Mouse (Mus musculus) mouse embryonic stem cell (cell line): ENCODE measurements at regions not wholly inside any gene's neighbourhood (a gene's known extent, or its start where the extent isn't known, plus 50 kb on each side); places are given as distances from the start of the nearest gene placed in this dataset.

Source experiments
- in situ Hi-C, 2 experiments: fragments of 300-500 bp; cut with MboI; formaldehyde crosslinking; loops; 1 replicate in 1 of 2; 3 replicates in 1 of 2; pipeline ENCODE4 v1.14.3; 2019 to 2020; ENCODE audit warnings: low sequenced_read_pairs in 2 of 2, low pct_unique_long_range_greater_than_20kb in 1 of 2, mixed read lengths in 1 of 2; ENCODE audit not compliant: unreplicated experiment in 1 of 2

DNA sequence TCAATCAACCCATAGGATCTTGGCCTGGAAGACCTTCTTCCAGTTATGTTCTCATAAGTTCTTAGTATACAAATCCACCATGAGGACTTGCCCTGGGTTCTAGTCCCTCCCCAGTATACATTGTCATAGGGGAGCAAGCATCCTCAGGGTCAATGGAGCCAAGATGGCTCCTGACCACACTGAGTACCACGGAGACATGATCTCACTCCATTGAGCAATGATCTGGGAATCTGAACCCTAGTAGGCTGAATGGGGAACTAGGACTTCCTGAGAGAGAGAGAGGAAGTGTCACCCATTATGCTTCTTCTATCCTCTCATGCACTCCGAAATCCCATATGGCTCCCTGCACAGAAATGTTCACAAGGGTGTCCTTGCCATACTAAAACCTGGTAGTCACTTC, 1229.3 kb upstream of the A1bg start:
- in situ Hi-C loops, result no loop called here

DNA sequence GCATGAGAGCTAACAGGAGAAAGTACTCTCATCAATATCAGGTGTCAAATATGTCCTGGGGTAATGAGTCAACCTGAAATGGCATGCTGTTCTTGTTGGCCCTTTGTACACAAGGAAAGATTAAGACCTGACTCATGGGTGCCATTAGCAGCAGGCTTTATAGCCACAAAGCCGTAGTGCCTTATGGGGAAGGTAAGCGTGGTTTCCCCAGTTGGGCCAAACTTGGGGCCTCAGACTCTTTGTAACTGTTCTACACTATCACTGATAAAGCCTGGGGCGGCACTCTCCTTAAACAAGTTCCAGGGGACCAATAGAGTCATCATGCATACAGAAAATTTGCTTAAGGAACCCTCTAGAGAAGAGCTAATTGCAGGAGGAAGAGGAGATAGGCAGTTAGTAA, 1228.9 kb upstream of the A1bg start:
- in situ Hi-C loops, result no loop called here

DNA sequence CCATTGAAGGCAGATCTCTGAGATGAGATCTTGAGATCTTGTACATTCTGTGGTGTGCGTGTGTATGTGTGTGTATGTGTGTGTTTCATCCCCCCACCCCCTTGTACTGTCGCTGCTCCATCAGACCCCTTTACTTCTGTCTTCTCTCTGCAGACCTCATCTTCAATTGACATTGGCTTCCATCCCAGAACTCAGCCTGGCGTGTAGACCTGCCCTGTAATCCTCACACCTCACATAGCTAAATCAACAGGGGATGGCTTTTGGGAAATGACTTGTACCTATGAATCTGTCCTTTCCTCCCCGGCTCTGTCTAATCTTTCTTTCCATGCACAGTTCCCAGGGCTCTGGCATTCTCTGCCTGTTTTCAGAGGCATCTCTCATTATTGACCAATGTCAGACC, 1227.5 kb upstream of the A1bg start:
- in situ Hi-C loops, result no loop called here

DNA sequence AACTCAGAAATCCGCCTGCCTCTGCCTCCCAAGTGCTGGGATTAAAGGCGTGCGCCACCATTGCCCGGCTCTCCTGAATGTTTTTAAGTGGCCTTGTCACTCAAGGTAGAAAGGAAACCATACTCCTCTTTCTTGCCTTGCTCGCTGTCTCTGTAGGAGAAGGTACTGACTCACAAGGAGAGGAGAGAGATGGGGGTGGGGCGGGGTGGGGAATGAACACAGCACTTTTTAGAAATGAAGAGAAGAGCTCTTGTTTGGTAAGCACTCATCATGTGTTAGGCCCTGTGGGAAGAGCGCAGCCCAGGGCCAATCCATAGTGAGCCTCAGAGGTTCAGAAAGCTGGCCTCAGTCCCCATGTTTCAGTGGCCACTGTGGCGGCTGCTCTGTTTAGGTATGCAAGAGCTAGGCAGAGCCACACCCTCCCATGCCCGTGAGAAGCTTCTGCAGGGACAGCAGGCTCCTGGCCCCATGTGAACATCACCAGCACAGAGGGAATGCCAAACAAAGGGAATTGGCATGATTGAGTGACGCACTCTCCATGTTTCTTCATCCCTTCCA, 1225.9 kb upstream of the A1bg start:
- in situ Hi-C loops, result no loop called here

DNA sequence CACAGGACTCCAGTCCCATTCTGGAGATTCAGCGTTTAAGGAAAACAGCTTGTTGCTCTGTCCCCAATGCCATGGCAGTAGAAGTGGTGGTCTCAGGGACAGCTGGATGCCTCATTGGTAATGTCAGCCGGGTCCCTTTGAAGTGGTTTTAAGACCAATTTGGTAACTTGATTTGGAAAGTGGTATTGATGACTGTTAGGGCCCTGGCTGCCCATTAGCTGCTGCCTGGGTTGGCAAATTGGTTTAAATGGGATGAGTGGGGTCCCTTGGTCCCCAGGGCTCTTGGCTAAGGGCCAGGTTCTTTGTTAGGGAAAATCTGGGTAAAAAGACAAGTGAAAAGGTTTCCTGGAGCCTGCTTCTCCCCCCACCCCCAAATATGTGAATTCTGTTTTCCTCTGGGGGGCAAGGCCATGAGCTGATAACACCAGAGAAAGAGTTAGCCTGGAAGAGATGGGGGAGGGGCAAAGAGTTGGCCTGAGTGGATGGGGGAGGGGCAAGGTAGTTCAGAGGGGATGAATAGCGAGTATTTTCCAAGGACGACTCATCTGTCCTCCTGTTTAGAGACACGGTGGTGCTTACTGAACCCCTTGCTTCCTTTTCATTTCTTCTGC, 1224.6 kb upstream of the A1bg start:
- in situ Hi-C loops, result no loop called here

DNA sequence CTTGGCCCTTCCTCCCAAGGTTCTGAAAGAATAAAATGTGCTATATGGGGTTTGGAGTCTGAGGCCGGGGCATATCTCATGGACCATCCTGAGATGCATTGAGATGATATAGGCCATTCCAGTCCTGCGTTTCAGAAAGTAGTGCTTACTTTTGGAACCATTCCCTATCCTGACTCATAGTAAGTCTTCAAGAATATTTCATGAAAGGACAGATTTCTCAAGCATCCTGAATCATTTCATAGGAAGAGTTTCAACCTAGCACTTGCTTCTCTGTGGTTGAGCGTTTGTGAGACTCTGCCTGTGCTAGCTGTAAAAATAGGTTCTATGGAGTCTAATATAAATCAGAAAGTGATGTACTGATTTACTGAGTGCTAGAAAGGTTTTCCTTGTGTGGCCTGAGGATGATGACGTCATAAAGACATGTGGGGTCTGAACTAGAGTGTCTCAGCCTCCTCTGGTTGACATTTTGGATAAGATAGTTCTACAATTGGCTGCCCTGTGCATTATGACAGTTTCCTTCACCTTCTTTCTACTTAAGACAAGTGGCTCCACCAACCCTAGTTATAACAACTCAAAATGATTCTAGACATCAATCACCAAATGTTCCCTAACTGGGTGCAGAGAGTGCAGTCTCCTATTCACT, 1223.0 kb upstream of the A1bg start:
- in situ Hi-C loops, result no loop called here

DNA sequence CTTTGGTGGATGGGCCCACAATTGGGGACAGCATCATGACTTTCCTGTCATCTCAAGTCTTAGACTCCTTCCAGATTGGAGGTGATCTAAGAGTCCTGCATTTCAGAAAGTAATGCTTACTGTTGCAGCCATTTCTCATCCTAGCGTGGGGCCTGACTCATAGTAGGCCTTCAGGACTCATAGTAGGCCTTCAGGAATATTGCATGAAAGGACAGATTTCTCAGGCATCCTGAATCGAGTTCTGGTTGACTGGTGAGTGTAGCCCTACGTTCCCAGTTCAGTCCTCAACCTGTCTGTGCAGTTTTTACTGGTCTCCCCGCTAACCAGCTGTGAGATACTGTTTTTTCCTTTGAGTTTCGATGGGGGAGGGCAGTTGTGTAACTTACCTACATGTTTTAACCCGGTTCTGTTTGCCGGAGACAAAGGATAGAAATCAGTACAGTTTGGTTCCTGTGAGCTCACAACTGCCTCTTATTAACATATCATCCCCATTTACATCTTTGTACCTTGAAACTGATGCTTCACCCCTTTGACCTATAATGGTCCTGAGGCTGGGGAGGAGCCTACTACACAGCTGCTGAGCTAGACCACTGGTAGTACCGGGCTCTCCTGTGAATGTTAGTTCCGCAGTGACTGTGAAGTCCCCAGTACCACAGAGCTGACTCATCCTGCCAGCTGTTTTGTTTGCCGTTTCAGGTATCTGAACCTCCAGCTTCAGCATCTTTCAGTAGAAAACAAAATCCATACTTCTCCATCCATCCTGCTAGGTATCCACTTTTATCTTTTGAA, 1222.2 kb upstream of the A1bg start:
- in situ Hi-C loops, result no loop called here

GRCm38 (mm10) chr15:62139859-62140258, 1217.0 kb upstream of the A1bg start:
- in situ Hi-C loops, result no loop called here

DNA sequence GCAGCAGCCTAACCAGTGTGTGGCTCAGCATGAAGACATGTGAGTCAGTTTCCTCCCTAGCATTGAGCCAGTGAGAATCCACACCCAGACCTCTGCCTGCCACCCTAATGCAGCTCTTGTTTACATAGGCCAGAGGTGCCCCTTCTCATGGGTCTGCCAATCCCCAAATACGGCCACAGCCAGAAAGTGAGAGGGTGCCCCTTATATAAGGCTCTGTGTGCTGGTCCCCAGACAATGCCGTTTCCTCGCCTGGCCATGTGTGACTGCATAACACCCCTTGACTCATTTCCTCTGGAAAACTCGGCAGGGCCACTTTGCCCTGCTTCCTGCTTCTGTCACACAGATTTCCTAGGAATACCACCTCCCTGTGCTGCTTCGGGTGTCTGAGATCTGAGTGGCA, 1216.4 kb upstream of the A1bg start:
- in situ Hi-C loops, result no loop called here

DNA sequence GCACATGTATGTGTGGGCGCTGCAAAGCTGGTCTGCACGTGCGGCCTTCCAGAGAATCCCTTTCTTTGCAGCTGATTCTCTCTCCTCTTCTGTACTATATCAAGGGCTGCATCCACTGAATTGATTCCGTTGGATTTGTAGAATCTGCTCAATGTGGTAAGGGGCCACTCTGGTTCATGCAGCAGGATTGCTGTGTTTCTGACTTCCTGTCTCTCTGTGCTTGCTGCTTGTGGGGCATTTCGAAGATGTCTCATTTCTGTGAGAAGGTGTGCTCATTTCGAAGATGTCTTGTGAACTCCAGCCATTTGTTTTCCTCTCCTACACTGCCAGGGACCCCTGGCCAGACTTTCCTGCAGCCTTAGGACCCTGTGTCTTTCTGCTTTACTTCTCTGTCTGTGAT, 1215.9 kb upstream of the A1bg start:
- in situ Hi-C loops, result no loop called here

DNA sequence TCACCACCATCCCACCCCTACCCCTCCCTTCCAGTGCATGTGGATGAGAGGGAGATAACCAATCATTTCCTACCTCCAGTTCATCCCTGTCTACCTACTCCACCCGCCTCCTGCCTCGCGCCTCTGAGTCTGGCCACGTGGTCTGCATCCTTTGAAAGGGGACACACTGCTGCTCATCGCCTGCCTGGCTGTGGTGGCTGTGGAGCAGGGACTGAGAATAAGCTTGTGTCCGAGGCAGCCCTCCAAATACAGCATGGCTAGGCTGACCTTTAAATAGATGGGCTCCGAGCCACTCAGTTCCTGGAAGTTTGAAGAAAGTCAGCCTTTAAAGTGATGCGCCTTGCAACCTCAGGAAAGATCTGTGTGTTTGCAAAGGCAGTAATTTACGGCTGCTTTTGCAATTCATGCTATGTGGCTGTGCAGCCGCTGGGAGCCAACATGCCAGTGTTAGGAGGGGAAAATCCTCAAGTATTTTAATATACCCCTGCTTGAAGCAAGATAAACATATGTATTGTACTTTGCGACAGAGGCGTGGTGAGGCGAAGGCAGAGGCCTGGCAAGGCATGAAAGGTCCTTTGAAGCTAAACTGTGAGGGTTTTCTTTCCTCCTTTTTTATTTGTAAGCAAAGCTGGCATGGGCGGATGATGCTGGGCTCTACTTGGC, 1214.3 kb upstream of the A1bg start:
- in situ Hi-C loops, result no loop called here

- in situ Hi-C loops, result no loop called here
Observed at GRCm38 (mm10) chr15:62134835-62135234, 1212.0 kb upstream of the A1bg start.

GRCm38 (mm10) chr15:62134308-62134707, 1211.5 kb upstream of the A1bg start:
- in situ Hi-C loops, result no loop called here

DNA sequence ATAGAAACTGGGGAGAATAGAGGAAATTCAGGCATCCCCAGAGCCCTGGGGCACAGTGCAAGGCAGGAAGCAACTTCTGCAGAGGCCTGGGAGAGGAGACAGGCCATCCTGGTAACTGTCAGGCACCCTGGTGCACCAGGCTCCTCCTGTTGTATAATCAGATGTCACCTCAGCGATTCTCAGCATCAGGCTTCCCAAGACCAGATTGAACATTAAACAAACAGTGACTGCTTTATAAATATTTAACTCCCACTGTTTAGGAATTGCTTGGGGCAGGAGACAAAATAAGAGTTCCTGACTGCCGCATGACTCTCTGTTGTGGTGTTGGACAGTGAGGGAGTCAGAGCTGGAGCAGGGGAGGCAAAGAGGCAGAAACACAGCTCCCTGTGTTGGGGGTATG, 1210.1 kb upstream of the A1bg start:
- in situ Hi-C loops, result no loop called here

- in situ Hi-C loops, result no loop called here
Observed at GRCm38 (mm10) chr15:62131686-62132085, 1208.9 kb upstream of the A1bg start.

GRCm38 (mm10) chr15:62130530-62130929, 1207.7 kb upstream of the A1bg start:
- in situ Hi-C loops, result no loop called here

- in situ Hi-C loops, result no loop called here
Observed at GRCm38 (mm10) chr15:62128546-62129212, 1205.9 kb upstream of the A1bg start.

GRCm38 (mm10) chr15:62127602-62128158, 1204.9 kb upstream of the A1bg start:
- in situ Hi-C loops, result no loop called here
